Mouse (Mus musculus) MEL (cell line): ENCODE measurements at regions not wholly inside any gene's neighbourhood (a gene's known extent, or its start where the extent isn't known, plus 50 kb on each side); places are given as distances from the start of the nearest gene placed in this dataset.
"Not testable (repeated sequence)": the region's sequence is repeated elsewhere in the genome, so short reads cannot be mapped to it uniquely, and the experiment has no call there.

ENCODE experiments used
- DNase-seq: peaks from one replicate; pipeline ENCODE4 v3.0.0; 2011; ENCODE audit warnings: low read depth, low spot score
- H3K27ac ChIP-seq: 2 replicates; pipeline ENCODE4 v1.5.1; 2012; ENCODE audit warnings: low read depth, mild to moderate bottlenecking, control low read depth, low read length, moderate library complexity; ENCODE audit not compliant: control insufficient read depth
- H3K27me3 ChIP-seq, 2 experiments: fragments of 150-350 bp in 1 of 2; sonication (generic) in 1 of 2; 2 replicates each; pipeline ENCODE4 v1.6.1; 2012; ENCODE audit warnings: low read length in 2 of 2, mild to moderate bottlenecking in 2 of 2, improper control_type of control experiment in 1 of 2, moderate library complexity in 1 of 2; ENCODE audit not compliant: insufficient read depth in 2 of 2, control insufficient read depth in 1 of 2
- H3K36me3 ChIP-seq, 2 experiments: 2 replicates each; pipeline ENCODE4 v1.6.1; 2012 to 2014; ENCODE audit warnings: low read length in 2 of 2, improper control_type of control experiment in 1 of 2, inconsistent platforms in 1 of 2, mild to moderate bottlenecking in 1 of 2; ENCODE audit not compliant: insufficient read depth in 2 of 2, control insufficient read depth in 1 of 2
- H3K4me1 ChIP-seq, 2 experiments: fragments of 150-350 bp in 1 of 2; sonication (generic) in 1 of 2; 2 replicates each; pipeline ENCODE4 v1.6.1; 2012; ENCODE audit warnings: low read length in 2 of 2, improper control_type of control experiment in 1 of 2, mild to moderate bottlenecking in 1 of 2; ENCODE audit not compliant: insufficient read depth in 2 of 2, control insufficient read depth in 1 of 2
- H3K4me3 ChIP-seq, 2 experiments: fragments of 150-350 bp in 1 of 2; sonication (generic) in 1 of 2; 2 replicates each; pipeline ENCODE4 v1.5.1; 2012; ENCODE audit warnings: low read depth in 2 of 2, low read length in 2 of 2, mild to moderate bottlenecking in 2 of 2, moderate library complexity in 2 of 2, control low read depth in 1 of 2, improper control_type of control experiment in 1 of 2; ENCODE audit not compliant: control insufficient read depth in 1 of 2, insufficient read depth in 1 of 2
- H3K79me2 ChIP-seq: 2 replicates; pipeline ENCODE4 v1.6.1; 2012; ENCODE audit warnings: mild to moderate bottlenecking, low read length, moderate library complexity; ENCODE audit not compliant: control insufficient read depth, poor library complexity, insufficient read depth
- H3K9ac ChIP-seq: 2 replicates; pipeline ENCODE4 v1.6.1; 2012; ENCODE audit warnings: low read depth, mild to moderate bottlenecking, control low read depth, low read length, moderate library complexity; ENCODE audit not compliant: control insufficient read depth, poor library complexity, severe bottlenecking
- H3K9me3 ChIP-seq: fragments of 150-350 bp; sonication (generic); replicated peaks from 2 replicates; pipeline ENCODE4 v1.6.1; 2012; ENCODE audit warnings: mild to moderate bottlenecking, low read length, improper control_type of control experiment, moderate library complexity; ENCODE audit not compliant: insufficient read depth
- BHLHE40 ChIP-seq: IDR thresholded peaks from 2 replicates; pipeline ENCODE4 v1.6.1; 2012; ENCODE audit warnings: low read depth, mild to moderate bottlenecking, inconsistent platforms, low read length, improper control_type of control experiment, borderline replicate concordance
- CHD1 ChIP-seq: IDR thresholded peaks from 2 replicates; pipeline ENCODE4 v1.6.1; 2012; ENCODE audit warnings: low read depth, mild to moderate bottlenecking, inconsistent platforms, low read length, improper control_type of control experiment
- CTCF ChIP-seq, 3 experiments: IDR thresholded peaks in 2 of 3; conservative IDR thresholded peaks in 1 of 3; 2 replicates each; pipeline ENCODE4 v1.5.1; 2011 to 2012; ENCODE audit warnings: low read length in 3 of 3, low read depth in 2 of 3, mild to moderate bottlenecking in 2 of 3, improper control_type of control experiment in 1 of 3, inconsistent platforms in 1 of 3, mixed read lengths in 1 of 3, moderate library complexity in 1 of 3; ENCODE audit not compliant: control insufficient read depth in 1 of 3, insufficient read depth in 1 of 3, poor library complexity in 1 of 3, severe bottlenecking in 1 of 3
- E2F4 ChIP-seq: IDR thresholded peaks from 2 replicates; pipeline ENCODE4 v1.6.1; 2011; ENCODE audit warnings: low read depth, low read length, improper control_type of control experiment, borderline replicate concordance
- ELF1 ChIP-seq: IDR thresholded peaks from 2 replicates; pipeline ENCODE4 v1.6.1; 2014; ENCODE audit warnings: low read depth, mild to moderate bottlenecking, inconsistent platforms, low read length, improper control_type of control experiment, moderate library complexity
- GATA1 ChIP-seq: IDR thresholded peaks from 2 replicates; pipeline ENCODE4 v1.6.1; 2011; ENCODE audit warnings: low read depth, low read length, improper control_type of control experiment
- JUND ChIP-seq: IDR thresholded peaks from 2 replicates; pipeline ENCODE4 v1.6.1; 2011; ENCODE audit warnings: low read depth, mild to moderate bottlenecking, improper control_type of control experiment, low read length
- MAFK ChIP-seq: IDR thresholded peaks from 2 replicates; pipeline ENCODE4 v1.6.1; 2011; ENCODE audit warnings: low read depth, mild to moderate bottlenecking, low read length, improper control_type of control experiment, borderline replicate concordance
- MAX ChIP-seq: IDR thresholded peaks from 2 replicates; pipeline ENCODE4 v1.6.1; 2011; ENCODE audit warnings: low read length, improper control_type of control experiment
- MAZ ChIP-seq: IDR thresholded peaks from 2 replicates; pipeline ENCODE4 v1.6.1; 2012; ENCODE audit warnings: low read depth, mild to moderate bottlenecking, inconsistent platforms, low read length, improper control_type of control experiment
- MYC ChIP-seq: IDR thresholded peaks from 2 replicates; pipeline ENCODE4 v1.6.1; 2011; ENCODE audit warnings: low read depth, mild to moderate bottlenecking, low read length, improper control_type of control experiment, moderate library complexity
- NELFE ChIP-seq: IDR thresholded peaks from 2 replicates; pipeline ENCODE4 v1.6.1; 2011; ENCODE audit warnings: low read depth, low read length, improper control_type of control experiment
- POLR2AphosphoS2 ChIP-seq: IDR thresholded peaks from 2 replicates; pipeline ENCODE4 v1.6.1; 2011; ENCODE audit warnings: low read length, improper control_type of control experiment
- POLR2AphosphoS5 ChIP-seq: IDR thresholded peaks from 2 replicates; pipeline ENCODE4 v1.6.1; 2012; ENCODE audit warnings: low read depth, borderline replicate concordance, mild to moderate bottlenecking, inconsistent platforms, low read length, moderate library complexity, mixed read lengths
- TAL1 ChIP-seq: IDR thresholded peaks from 2 replicates; pipeline ENCODE4 v1.6.1; 2012; ENCODE audit warnings: mild to moderate bottlenecking, inconsistent platforms, low read length, moderate library complexity, mixed read lengths
- TBP ChIP-seq: IDR thresholded peaks from 2 replicates; pipeline ENCODE4 v1.8.0; 2011; ENCODE audit warnings: low read depth, low read length, improper control_type of control experiment
- TCF12 ChIP-seq: IDR thresholded peaks from 2 replicates; pipeline ENCODE4 v1.6.1; 2014; ENCODE audit warnings: low read depth, mild to moderate bottlenecking, inconsistent platforms, low read length, improper control_type of control experiment, moderate library complexity
- UBTF ChIP-seq: IDR thresholded peaks from 2 replicates; pipeline ENCODE4 v1.6.1; 2012; ENCODE audit warnings: low read depth, mild to moderate bottlenecking, inconsistent platforms, low read length, improper control_type of control experiment, moderate library complexity, borderline replicate concordance; ENCODE audit not compliant: insufficient read depth
- USF1 ChIP-seq: IDR thresholded peaks from 2 replicates; pipeline ENCODE4 v1.6.1; 2014; ENCODE audit warnings: low read depth, mild to moderate bottlenecking, inconsistent platforms, low read length, improper control_type of control experiment, moderate library complexity
- USF2 ChIP-seq, 2 experiments: IDR thresholded peaks; 2 replicates each; pipeline ENCODE4 v1.6.1; 2011 to 2012; ENCODE audit warnings: improper control_type of control experiment in 2 of 2, low read length in 2 of 2, borderline replicate concordance in 1 of 2, inconsistent platforms in 1 of 2, low read depth in 1 of 2, mild to moderate bottlenecking in 1 of 2; ENCODE audit not compliant: insufficient read depth in 1 of 2
- ZC3H11A ChIP-seq: IDR thresholded peaks from 2 replicates; pipeline ENCODE4 v1.6.1; 2012; ENCODE audit warnings: low read depth, mild to moderate bottlenecking, inconsistent platforms, low read length, improper control_type of control experiment
- ZKSCAN1 ChIP-seq: IDR thresholded peaks from 2 replicates; pipeline ENCODE4 v1.6.1; 2012; ENCODE audit warnings: low read depth, mild to moderate bottlenecking, inconsistent platforms, low read length, improper control_type of control experiment, moderate library complexity
- ZNF384 ChIP-seq: IDR thresholded peaks from 2 replicates; pipeline ENCODE4 v1.6.1; 2012; ENCODE audit warnings: low read depth, mild to moderate bottlenecking, inconsistent platforms, low read length, improper control_type of control experiment

- Histone ChIP-seq H3K79me2 (no peaks in the 10 kb centered on the region), H3K9ac (no peak overlapping the region), H3K27ac (no peak overlapping the region)
- TF ChIP-seq MAX (no peak), TCF12 (no peak), MYC (no peak), TBP (no peak), USF1 (no peak), ZC3H11A (no peak), CTCF (IDR thresholded peaks at IDR 0.05 in 2 of 3, conservative IDR thresholded peaks at IDR 0.05 in 1 of 3; ENCODE audit: control insufficient read depth in 1 of 3, insufficient read depth in 1 of 3, low read depth in 2 of 3, low read length in 3 of 3, poor library complexity in 1 of 3, severe bottlenecking in 1 of 3) (no peak), BHLHE40 (no peak), ZKSCAN1 (no peak)
- TF ChIP-seq, all 39 proteins: peak for 0
- H3K4me1 ChIP-seq = no peaks in the 10 kb centered on the region
- H3K4me3 ChIP-seq = no peak overlapping the region
- H3K9me3 ChIP-seq = no peaks in the 10 kb centered on the region
- H3K36me3 ChIP-seq = no peaks in the 10 kb centered on the region
- H3K27me3 ChIP-seq = no peaks in the 10 kb centered on the region
- DNase-seq = no peak
Observed at GRCm38 (mm10) chr13:32426906-32427305, 88.4 kb upstream of the Gmds start.

GRCm38 (mm10) chr13:32426199-32426598 lies 87.7 kb upstream of the Gmds start:
- H3K27ac ChIP-seq = no peak overlapping the region

GRCm38 (mm10) chr13:32424543-32424942 lies 86.0 kb upstream of the Gmds start:
- not testable (repeated sequence) for H3K36me3 ChIP-seq

More at GRCm38 (mm10) chr13:32426199-32426598, 87.7 kb upstream of the Gmds start:
- Histone ChIP-seq H3K9ac (no peak overlapping the region), H3K4me3 (no peak overlapping the region), H3K4me1 (no peaks in the 10 kb centered on the region), H3K27me3 (no peaks in the 10 kb centered on the region; a peak in 1 of 4 replicates), H3K9me3 (no peaks in the 10 kb centered on the region), H3K79me2 (no peaks in the 10 kb centered on the region), H3K36me3 (no peaks in the 10 kb centered on the region)
- DNase-seq = no peak
- TF ChIP-seq USF2 (IDR thresholded peaks at IDR 0.05; ENCODE audit: borderline replicate concordance in 1 of 2, insufficient read depth in 1 of 2, low read depth in 1 of 2, low read length in 2 of 2) (no peak), UBTF (no peak), JUND (no peak), GATA1 (no peak), POLR2AphosphoS2 (no peak), MYC (no peak), E2F4 (no peak), CHD1 (no peak), MAFK (no peak), POLR2AphosphoS5 (no peak), NELFE (no peak), ZC3H11A (no peak), TBP (no peak), ZNF384 (no peak), ELF1 (no peak), TAL1 (no peak), MAZ (no peak)

More at GRCm38 (mm10) chr13:32424543-32424942, 86.0 kb upstream of the Gmds start:
- H3K79me2 ChIP-seq, H3K27me3 ChIP-seq, H3K9ac ChIP-seq, DNase-seq, H3K9me3 ChIP-seq, H3K27ac ChIP-seq, H3K4me3 ChIP-seq, H3K4me1 ChIP-seq: not testable (repeated sequence)
